Mouse (Mus musculus) heart, embryonic 12.5 days (tissue): ENCODE measurements around the gene Rab30. TPM values are rescaled to one million over a fixed set of nuclear protein-coding genes. Genes with fewer than 3 reads are reported as not detected.
A peak's percentile ranks its signal among the peaks of the same experiment; 100 is the strongest.

Experiments
- ATAC-seq: fragments of 200-750 bp; cut with Nextera tagmentation; 2 replicates; pipeline ENCODE4 v1.8.0; 2017; ENCODE audit warnings: moderate TSS enrichment, moderate library complexity; ENCODE audit not compliant: insufficient number of reproducible peaks, low FRiP score
- H3K27ac ChIP-seq: fragments of 300-500 bp; sonication (generic); 2 replicates; pipeline ENCODE4 v1.5.1; 2016; ENCODE audit warnings: mild to moderate bottlenecking, moderate library complexity; ENCODE audit not compliant: poor library complexity, severe bottlenecking
- H3K27me3 ChIP-seq: fragments of 300-500 bp; sonication (generic); replicated peaks from 2 replicates; pipeline ENCODE4 v1.6.1; 2016; ENCODE audit warnings: mild to moderate bottlenecking, moderate library complexity
- H3K36me3 ChIP-seq: fragments of 300-500 bp; sonication (generic); 2 replicates; pipeline ENCODE4 v1.6.1; 2016; ENCODE audit warnings: mild to moderate bottlenecking, moderate library complexity
- H3K4me1 ChIP-seq: fragments of 300-500 bp; sonication (generic); replicated peaks from 2 replicates; pipeline ENCODE4 v1.6.1; 2016; ENCODE audit warnings: mild to moderate bottlenecking
- H3K4me2 ChIP-seq: fragments of 300-500 bp; sonication (generic); 2 replicates; pipeline ENCODE4 v1.6.1; 2016; ENCODE audit warnings: mild to moderate bottlenecking, moderate library complexity
- H3K4me3 ChIP-seq: fragments of 300-500 bp; sonication (generic); 2 replicates; pipeline ENCODE4 v1.5.1; 2016; ENCODE audit warnings: mild to moderate bottlenecking
- H3K9ac ChIP-seq: fragments of 300-500 bp; sonication (generic); 2 replicates; pipeline ENCODE4 v1.6.1; 2016; ENCODE audit warnings: mild to moderate bottlenecking, moderate library complexity
- H3K9me3 ChIP-seq: fragments of 300-500 bp; sonication (generic); replicated peaks from 2 replicates; pipeline ENCODE4 v1.6.1; 2016; ENCODE audit warnings: mild to moderate bottlenecking, moderate library complexity
- WGBS: fragments of 180-500 bp; shearing (Covaris S2); methylation state at CpG from one replicate; pipeline ENCODE4 v1.1.7; 2016; 5-methylcytosine and 5-hydroxymethylcytosine counted together
- polyA plus RNA-seq: library from polyadenylated mRNA; unstranded; fragments of >200 nt; fragmentation: Nextera tagmentation; extraction: Ambion mirVana; gene quantifications from 2 replicates; pipeline ENCODE4 v1.2.1, GENCODE M21; 2016

Gene Rab30
- polyA plus RNA-seq, 1 experiment from 2014 or later: 9.4 TPM

DNA sequence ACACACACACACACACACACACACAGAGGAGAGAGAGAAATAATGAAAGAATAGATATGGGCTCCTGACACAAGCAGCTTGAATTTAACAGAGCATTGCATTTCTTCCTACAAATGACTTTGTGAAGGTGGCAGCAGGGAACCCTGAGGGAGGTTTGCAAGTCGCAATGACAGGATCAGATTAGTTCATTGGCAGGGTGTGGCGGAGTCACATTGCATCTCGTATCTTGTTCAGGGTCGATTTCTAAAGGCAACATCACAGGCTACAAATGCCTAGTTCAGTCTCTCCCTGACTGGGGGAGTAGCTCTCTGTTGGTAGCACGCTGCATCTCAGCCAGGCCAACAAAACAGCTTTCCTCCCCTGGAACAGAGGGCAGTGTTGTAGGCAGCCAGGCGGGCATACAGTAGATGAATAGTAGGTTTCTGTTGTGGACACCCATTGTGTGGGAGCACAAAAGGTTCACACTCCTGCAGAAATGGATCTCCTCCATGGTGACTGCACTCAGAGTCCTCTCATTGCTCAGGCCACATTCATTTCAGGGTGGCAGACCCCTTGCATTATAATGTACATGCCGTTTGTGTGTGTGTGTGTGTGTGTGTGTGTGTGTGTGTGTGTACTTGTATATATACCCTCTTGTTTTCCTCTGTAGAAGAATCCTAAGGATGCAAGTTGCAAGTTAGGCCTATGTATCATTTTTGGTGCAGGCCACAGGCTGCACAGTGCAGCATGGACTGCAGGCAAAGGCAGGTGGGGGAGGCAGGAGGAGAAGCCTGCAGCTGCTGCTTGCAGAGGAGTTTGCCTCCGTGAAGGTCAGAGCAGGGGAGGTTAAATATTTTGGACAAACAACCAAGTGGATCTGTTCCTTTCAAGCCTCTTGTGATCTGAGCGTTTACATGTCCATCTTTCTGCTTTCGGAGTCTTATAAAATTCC is 58.5 kb downstream of the Rab30 start:
- WGBS: 68% methylated on average over 10 of the region's 10 CpGs
- no peak overlapping the region for H3K4me3 ChIP-seq
- H3K27ac ChIP-seq: no peak overlapping the region
- no peak for ATAC-seq
- no peaks in the 10 kb centered on the region for H3K36me3 ChIP-seq
- no peaks in the 10 kb centered on the region; the same call in none of the 2 replicates for H3K4me1 ChIP-seq
- H3K9me3 ChIP-seq: no peaks in the 10 kb centered on the region
- no peaks in the 10 kb centered on the region for H3K27me3 ChIP-seq
- H3K4me2 ChIP-seq: no peak overlapping the region
- H3K9ac ChIP-seq: no peak overlapping the region

DNA sequence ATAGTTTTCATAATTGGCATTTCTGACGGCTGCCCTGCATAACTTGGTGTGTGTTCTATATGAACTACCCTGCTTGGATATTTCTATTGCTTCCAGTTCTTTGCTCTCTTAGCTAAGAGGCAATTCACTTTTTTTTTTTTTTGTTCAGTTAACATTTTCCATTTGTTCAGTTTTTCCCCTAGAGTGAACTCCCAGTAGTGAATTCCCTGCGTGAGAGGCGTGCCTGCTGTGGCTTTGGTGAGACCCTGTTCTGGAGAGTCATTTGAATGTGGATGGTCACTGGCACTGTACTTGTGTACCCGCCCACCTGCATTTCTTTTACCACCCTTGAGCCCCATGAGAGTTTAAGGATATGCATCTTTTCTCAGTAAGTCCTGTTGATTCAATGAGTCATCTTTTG is 60.8 kb downstream of the Rab30 start:
- WGBS: 76% methylated on average over 4 of the region's 4 CpGs
- Histone ChIP-seq H3K9me3 (no peaks in the 10 kb centered on the region), H3K9ac (no peak overlapping the region), H3K27me3 (no peaks in the 10 kb centered on the region), H3K36me3 (no peaks in the 10 kb centered on the region), H3K27ac (no peak overlapping the region), H3K4me3 (no peak overlapping the region), H3K4me2 (no peak overlapping the region), H3K4me1 (no peaks in the 10 kb centered on the region; the same call in none of the 2 replicates)
- ATAC-seq: no peak

DNA sequence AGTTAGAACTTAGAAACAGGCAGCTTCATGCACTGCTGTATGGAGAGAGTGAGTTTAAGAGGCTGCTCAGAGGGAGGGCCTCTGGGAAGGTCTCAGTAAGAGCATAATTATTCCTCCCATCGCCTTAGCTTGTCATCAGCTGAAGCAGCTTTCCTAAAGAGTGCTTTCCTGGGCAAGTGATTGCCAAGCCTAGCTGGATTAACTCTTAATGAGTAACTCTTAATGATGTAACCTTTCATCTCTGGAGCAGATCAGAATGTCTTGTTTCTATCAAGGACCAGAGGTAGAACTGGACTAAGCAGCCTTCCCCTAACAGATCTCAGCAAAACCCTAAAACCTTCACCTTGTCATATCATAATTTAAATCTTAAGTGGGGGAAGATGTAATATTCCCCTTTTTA is 61.8 kb downstream of the Rab30 start:
- Histone ChIP-seq H3K9ac (no peak overlapping the region), H3K4me3 (no peak overlapping the region), H3K36me3 (no peaks in the 10 kb centered on the region), H3K4me1 (no peaks in the 10 kb centered on the region; the same call in none of the 2 replicates), H3K4me2 (no peak overlapping the region), H3K9me3 (no peaks in the 10 kb centered on the region), H3K27ac (no peak overlapping the region), H3K27me3 (no peaks in the 10 kb centered on the region)
- no peak for ATAC-seq
- WGBS: 50% methylated on average over 1 of the region's 1 CpGs

DNA sequence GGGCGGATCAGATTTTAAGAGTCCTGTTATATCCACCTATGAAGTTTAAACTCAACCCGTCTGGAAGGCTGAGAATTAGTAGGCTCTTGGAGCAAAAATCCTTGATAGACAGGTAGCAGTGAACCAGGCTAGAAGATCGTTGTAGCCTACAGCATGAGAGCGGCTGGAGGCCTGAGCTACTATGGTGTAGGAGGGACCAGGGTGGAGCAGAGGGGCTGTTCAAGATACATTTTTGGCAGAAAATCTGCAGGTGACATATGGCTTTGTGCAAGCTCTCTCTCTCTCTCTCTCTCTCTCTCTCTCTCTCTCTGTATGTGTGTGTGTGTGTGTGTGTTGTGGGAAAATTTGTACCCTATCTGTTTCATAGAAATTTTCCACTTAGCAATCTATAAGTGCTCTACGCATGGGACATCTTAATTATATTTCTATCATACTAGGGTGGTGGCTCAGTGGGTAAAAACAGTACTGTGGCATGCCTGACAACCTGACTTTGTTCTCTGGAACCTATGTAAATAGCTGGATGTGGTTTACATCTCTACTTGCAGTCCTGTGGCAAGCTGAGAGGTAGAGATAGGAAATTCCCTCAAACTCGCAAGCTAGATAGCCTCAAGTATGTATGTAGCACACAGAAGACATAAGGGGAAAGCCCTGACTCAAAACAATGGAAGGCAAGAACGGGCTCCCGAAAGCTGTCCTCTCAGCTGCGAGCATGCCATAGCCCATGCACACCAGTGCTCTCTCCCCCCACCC is 63.7 kb downstream of the Rab30 start:
- no peaks in the 10 kb centered on the region for H3K36me3 ChIP-seq
- H3K4me2 ChIP-seq: no peak overlapping the region
- no peak overlapping the region for H3K27ac ChIP-seq
- ATAC-seq: no peak
- whole genome bisulfite sequencing: 80% methylated on average over 9 of the region's 9 CpGs
- no peaks in the 10 kb centered on the region for H3K27me3 ChIP-seq
- H3K4me1 ChIP-seq: no peaks in the 10 kb centered on the region; the same call in 1 of the 2 replicates
- H3K4me3 ChIP-seq: no peak overlapping the region
- no peaks in the 10 kb centered on the region for H3K9me3 ChIP-seq
- no peak overlapping the region for H3K9ac ChIP-seq

DNA sequence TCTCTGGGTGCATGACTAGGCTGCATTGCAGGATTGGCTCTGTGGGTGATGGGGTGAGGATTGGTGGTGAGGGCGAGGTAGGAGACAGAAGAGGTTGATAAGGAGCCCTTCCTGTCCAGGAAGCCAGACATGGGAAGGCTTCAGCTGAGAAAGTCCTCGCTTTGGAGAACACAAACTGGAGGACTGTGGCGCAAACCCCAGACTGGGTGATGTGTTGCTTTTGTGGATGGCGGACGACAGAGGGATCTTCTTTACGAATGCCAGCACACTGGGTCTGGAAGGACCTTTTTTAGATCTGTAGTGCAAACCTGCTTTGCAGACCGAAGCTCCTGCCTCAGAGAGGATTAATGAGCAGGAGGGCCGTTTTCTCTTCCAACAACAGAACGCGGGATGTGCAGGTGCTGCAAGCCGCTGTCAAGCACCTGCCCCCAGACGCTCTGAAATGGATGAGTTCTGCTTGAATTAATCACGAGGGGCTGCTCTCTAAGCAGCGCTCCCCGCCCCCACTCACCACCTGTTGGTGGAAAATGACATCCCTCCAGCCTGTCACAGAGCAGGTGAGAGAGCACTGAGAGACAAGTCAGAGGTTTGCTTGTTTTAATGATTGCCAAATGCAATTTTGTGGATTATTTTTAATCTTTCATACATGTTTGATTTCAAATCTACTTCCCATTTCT is 65.2 kb downstream of the Rab30 start:
- no peak for ATAC-seq
- no peaks in the 10 kb centered on the region; the same call in 1 of the 2 replicates for H3K4me1 ChIP-seq
- no peaks in the 10 kb centered on the region for H3K36me3 ChIP-seq
- 35% methylated on average over 15 of the region's 15 CpGs for WGBS
- H3K27me3 ChIP-seq: no peaks in the 10 kb centered on the region
- H3K9me3 ChIP-seq: no peaks in the 10 kb centered on the region
- H3K9ac ChIP-seq: no peak overlapping the region
- no peak overlapping the region for H3K27ac ChIP-seq
- H3K4me2 ChIP-seq: peak overlapping the region; percentile 27; the same call in 1 of the 2 replicates
- H3K4me3 ChIP-seq: no peak overlapping the region

DNA sequence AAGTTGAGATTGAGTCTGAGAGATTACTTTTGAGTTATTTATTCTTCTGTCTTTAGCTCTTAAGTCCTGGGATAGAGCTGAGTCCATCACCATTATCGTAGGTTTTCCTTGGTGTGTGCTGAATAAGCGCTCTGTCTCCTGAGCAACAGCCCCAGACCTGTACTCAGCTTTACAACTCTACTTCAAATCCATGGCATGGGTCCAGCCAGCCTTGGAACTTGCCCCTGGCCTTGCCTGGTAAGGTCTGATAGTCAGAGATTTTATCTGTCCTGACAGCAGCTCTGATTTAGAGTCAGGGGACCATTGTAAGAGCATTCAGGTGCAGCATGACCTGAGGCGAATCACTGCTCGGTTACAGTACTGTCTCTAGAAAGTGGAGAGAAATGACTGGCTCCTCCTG is 66.1 kb downstream of the Rab30 start:
- Histone ChIP-seq H3K27me3 (no peaks in the 10 kb centered on the region), H3K9me3 (no peaks in the 10 kb centered on the region), H3K4me2 (no peak overlapping the region), H3K36me3 (no peaks in the 10 kb centered on the region), H3K27ac (no peak overlapping the region), H3K4me3 (no peak overlapping the region), H3K4me1 (no peaks in the 10 kb centered on the region; the same call in 1 of the 2 replicates), H3K9ac (no peak overlapping the region)
- no peak for ATAC-seq
- 80% methylated on average over 4 of the region's 4 CpGs for WGBS

DNA sequence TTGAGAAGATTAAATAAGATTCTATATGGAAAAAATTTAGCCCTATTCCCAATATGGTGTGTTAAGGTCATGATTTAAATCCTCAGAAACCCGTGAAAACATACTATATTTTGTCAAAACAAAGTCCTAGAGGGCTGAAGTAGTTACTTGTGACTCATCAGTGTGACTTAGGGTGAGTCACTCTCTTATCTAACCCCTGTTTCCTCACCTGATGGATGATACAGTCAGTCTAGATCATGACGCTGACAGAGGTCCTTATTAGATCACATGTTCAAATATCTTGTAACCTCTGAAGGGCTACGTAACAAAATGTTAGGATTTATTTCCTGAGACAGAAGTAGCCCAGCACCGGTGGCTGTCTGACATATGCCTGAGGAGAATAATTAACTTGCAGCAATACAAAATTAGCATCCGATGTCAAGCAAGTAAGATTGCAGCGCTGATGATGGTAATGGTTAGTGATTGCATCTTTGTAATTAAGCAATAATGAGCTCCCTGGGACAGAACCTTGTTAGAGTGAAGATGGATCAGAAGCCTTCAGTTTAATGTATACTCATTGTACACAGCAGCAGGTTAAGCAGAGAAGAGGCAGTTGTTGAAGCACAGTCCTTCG is 70.4 kb downstream of the Rab30 start:
- Histone ChIP-seq H3K27me3 (no peaks in the 10 kb centered on the region), H3K27ac (no peak overlapping the region), H3K36me3 (no peaks in the 10 kb centered on the region), H3K9me3 (no peaks in the 10 kb centered on the region), H3K4me3 (no peak overlapping the region), H3K4me1 (no peaks in the 10 kb centered on the region; the same call in 1 of the 2 replicates), H3K4me2 (no peak overlapping the region), H3K9ac (no peak overlapping the region)
- ATAC-seq: no peak
- 76% methylated on average over 7 of the region's 7 CpGs for WGBS

DNA sequence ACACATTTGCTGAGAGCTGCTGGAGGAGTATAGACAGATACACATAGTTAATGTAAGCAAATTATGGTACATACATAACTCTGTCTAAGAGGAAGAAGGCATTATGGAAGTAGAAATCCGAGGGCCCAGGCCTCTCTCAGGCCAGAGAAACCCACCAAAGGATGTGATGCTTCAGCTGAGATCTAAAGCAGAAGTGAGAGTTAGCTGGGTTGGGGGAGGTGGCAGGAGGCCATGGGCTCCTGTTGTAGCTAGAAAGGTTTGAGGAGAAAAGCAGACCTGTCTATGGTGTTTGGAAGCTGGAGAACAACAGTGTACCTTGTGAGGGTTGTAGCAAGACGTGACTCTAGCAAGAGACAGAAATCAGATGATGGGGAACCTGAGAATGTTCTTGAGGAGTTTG is 75.8 kb downstream of the Rab30 start:
- H3K4me3 ChIP-seq: no peak overlapping the region
- 70% methylated on average over 2 of the region's 2 CpGs for WGBS
- no peaks in the 10 kb centered on the region for H3K36me3 ChIP-seq
- no peak overlapping the region for H3K27ac ChIP-seq
- no peak overlapping the region for H3K4me2 ChIP-seq
- H3K4me1 ChIP-seq: no peaks in the 10 kb centered on the region; the same call in 1 of the 2 replicates
- ATAC-seq: no peak
- H3K9me3 ChIP-seq: no peaks in the 10 kb centered on the region
- H3K27me3 ChIP-seq: no peaks in the 10 kb centered on the region
- no peak overlapping the region for H3K9ac ChIP-seq

DNA sequence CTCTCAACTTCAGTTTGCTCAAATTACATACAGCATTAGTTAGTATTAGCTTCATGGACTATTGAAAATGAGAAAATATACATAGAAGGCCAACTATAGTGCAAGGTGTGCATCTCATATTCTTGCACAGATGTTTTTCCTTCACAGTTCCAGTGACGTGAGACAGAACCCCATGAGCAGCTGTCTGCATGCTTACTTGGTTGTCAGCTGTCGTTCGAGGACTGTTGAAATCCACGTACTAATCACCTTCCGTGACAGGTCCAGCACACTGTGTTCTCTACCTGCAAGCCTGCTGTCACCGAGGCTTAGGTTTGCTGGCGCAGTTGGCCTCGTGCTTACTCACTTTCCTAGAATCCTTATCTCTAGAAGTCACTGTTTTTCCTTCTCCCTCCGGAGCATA is 76.5 kb downstream of the Rab30 start:
- H3K4me2 ChIP-seq: no peak overlapping the region
- H3K9me3 ChIP-seq: no peaks in the 10 kb centered on the region
- H3K27ac ChIP-seq: no peak overlapping the region
- H3K9ac ChIP-seq: no peak overlapping the region
- ATAC-seq: no peak
- 38% methylated on average over 9 of the region's 9 CpGs for WGBS
- no peaks in the 10 kb centered on the region for H3K36me3 ChIP-seq
- no peak overlapping the region for H3K4me3 ChIP-seq
- H3K4me1 ChIP-seq: no peaks in the 10 kb centered on the region; the same call in 1 of the 2 replicates
- H3K27me3 ChIP-seq: no peaks in the 10 kb centered on the region

DNA sequence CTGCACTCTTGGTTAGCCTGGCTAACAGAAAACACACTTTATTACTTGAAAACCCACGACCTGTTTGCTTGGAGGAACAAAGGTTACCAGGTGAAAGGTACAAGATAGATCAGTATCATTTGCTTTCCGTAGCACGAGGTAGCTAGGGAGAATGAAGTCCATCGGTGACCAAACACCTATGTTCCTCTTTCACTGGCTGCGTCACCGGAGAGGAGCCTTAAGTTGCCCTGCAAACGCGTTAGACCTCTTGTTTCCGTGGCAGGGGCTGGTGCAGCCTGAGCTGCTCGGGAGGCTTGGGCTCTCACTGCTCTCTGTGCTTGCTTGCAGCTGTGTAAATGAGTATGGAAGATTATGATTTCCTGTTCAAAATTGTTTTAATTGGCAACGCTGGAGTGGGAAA is 78.3 kb downstream of the Rab30 start:
- Histone ChIP-seq H3K4me3 (no peak overlapping the region), H3K4me1 (no peaks in the 10 kb centered on the region; the same call in 1 of the 2 replicates), H3K36me3 (no peaks in the 10 kb centered on the region), H3K27me3 (no peaks in the 10 kb centered on the region), H3K27ac (no peak overlapping the region), H3K4me2 (no peak overlapping the region), H3K9ac (no peak overlapping the region), H3K9me3 (no peaks in the 10 kb centered on the region)
- no peak for ATAC-seq
- 78% methylated on average over 11 of the region's 11 CpGs for WGBS
